Mouse (Mus musculus): ENCODE data around the gene D5Ertd579e.
"Not testable (repeated sequence)": the region's sequence is repeated elsewhere in the genome, so short reads cannot be mapped to it uniquely, and the experiment has no call there.

- not testable (repeated sequence) for TF ChIP-seq CTCF (IDR thresholded peaks at IDR 0.05; ENCODE audit: extremely low read depth, insufficient read depth, insufficient read length, insufficient replicate concordance); POLR2A (IDR thresholded peaks at IDR 0.05; ENCODE audit: low read depth, low read length)
Measured at GRCm38 (mm10) chr5:36666699-36667098, 29.1 kb downstream of the D5Ertd579e start.
